Mouse (Mus musculus) MEL (cell line): Measurements from ENCODE around the gene Rtca. TPM values are rescaled to one million over a fixed set of nuclear protein-coding genes. Genes with fewer than 3 reads are reported as not detected.

Experiments used
- DNase-seq: peaks from one replicate; pipeline ENCODE4 v3.0.0; 2011; ENCODE audit warnings: low read depth, low spot score
- H3K27ac ChIP-seq: 2 replicates; pipeline ENCODE4 v1.5.1; 2012; ENCODE audit warnings: low read depth, mild to moderate bottlenecking, control low read depth, low read length, moderate library complexity; ENCODE audit not compliant: control insufficient read depth
- H3K27me3 ChIP-seq, 2 experiments: fragments of 150-350 bp in 1 of 2; sonication (generic) in 1 of 2; 2 replicates each; pipeline ENCODE4 v1.6.1; 2012; ENCODE audit warnings: low read length in 2 of 2, mild to moderate bottlenecking in 2 of 2, improper control_type of control experiment in 1 of 2, moderate library complexity in 1 of 2; ENCODE audit not compliant: insufficient read depth in 2 of 2, control insufficient read depth in 1 of 2
- H3K36me3 ChIP-seq, 2 experiments: 2 replicates each; pipeline ENCODE4 v1.6.1; 2012 to 2014; ENCODE audit warnings: low read length in 2 of 2, improper control_type of control experiment in 1 of 2, inconsistent platforms in 1 of 2, mild to moderate bottlenecking in 1 of 2; ENCODE audit not compliant: insufficient read depth in 2 of 2, control insufficient read depth in 1 of 2
- H3K4me1 ChIP-seq, 2 experiments: fragments of 150-350 bp in 1 of 2; sonication (generic) in 1 of 2; 2 replicates each; pipeline ENCODE4 v1.6.1; 2012; ENCODE audit warnings: low read length in 2 of 2, improper control_type of control experiment in 1 of 2, mild to moderate bottlenecking in 1 of 2; ENCODE audit not compliant: insufficient read depth in 2 of 2, control insufficient read depth in 1 of 2
- H3K4me3 ChIP-seq, 2 experiments: fragments of 150-350 bp in 1 of 2; sonication (generic) in 1 of 2; 2 replicates each; pipeline ENCODE4 v1.5.1; 2012; ENCODE audit warnings: low read depth in 2 of 2, low read length in 2 of 2, mild to moderate bottlenecking in 2 of 2, moderate library complexity in 2 of 2, control low read depth in 1 of 2, improper control_type of control experiment in 1 of 2; ENCODE audit not compliant: control insufficient read depth in 1 of 2, insufficient read depth in 1 of 2
- H3K79me2 ChIP-seq: 2 replicates; pipeline ENCODE4 v1.6.1; 2012; ENCODE audit warnings: mild to moderate bottlenecking, low read length, moderate library complexity; ENCODE audit not compliant: control insufficient read depth, poor library complexity, insufficient read depth
- H3K9ac ChIP-seq: 2 replicates; pipeline ENCODE4 v1.6.1; 2012; ENCODE audit warnings: low read depth, mild to moderate bottlenecking, control low read depth, low read length, moderate library complexity; ENCODE audit not compliant: control insufficient read depth, poor library complexity, severe bottlenecking
- H3K9me3 ChIP-seq: fragments of 150-350 bp; sonication (generic); replicated peaks from 2 replicates; pipeline ENCODE4 v1.6.1; 2012; ENCODE audit warnings: mild to moderate bottlenecking, low read length, improper control_type of control experiment, moderate library complexity; ENCODE audit not compliant: insufficient read depth
- BHLHE40 ChIP-seq: IDR thresholded peaks from 2 replicates; pipeline ENCODE4 v1.6.1; 2012; ENCODE audit warnings: low read depth, mild to moderate bottlenecking, inconsistent platforms, low read length, improper control_type of control experiment, borderline replicate concordance
- E2F4 ChIP-seq: IDR thresholded peaks from 2 replicates; pipeline ENCODE4 v1.6.1; 2011; ENCODE audit warnings: low read depth, low read length, improper control_type of control experiment, borderline replicate concordance
- ETS1 ChIP-seq: IDR thresholded peaks from 2 replicates; pipeline ENCODE4 v1.6.1; 2012; ENCODE audit warnings: low read depth, mild to moderate bottlenecking, inconsistent platforms, low read length, improper control_type of control experiment, moderate library complexity
- GABPA ChIP-seq: IDR thresholded peaks from 2 replicates; pipeline ENCODE4 v1.6.1; 2012; ENCODE audit warnings: low read depth, mild to moderate bottlenecking, inconsistent platforms, low read length, improper control_type of control experiment, moderate library complexity
- GATA1 ChIP-seq: IDR thresholded peaks from 2 replicates; pipeline ENCODE4 v1.6.1; 2011; ENCODE audit warnings: low read depth, low read length, improper control_type of control experiment
- JUND ChIP-seq: IDR thresholded peaks from 2 replicates; pipeline ENCODE4 v1.6.1; 2011; ENCODE audit warnings: low read depth, mild to moderate bottlenecking, improper control_type of control experiment, low read length
- KAT2A ChIP-seq: conservative IDR thresholded peaks from 2 replicates; pipeline ENCODE4 v1.6.1; 2012; ENCODE audit warnings: low read depth, low read length, improper control_type of control experiment, inconsistent platforms
- MAX ChIP-seq: IDR thresholded peaks from 2 replicates; pipeline ENCODE4 v1.6.1; 2011; ENCODE audit warnings: low read length, improper control_type of control experiment
- MYB ChIP-seq: IDR thresholded peaks from 2 replicates; pipeline ENCODE4 v1.6.1; 2011; ENCODE audit warnings: mild to moderate bottlenecking, low read depth, low read length, improper control_type of control experiment
- NRF1 ChIP-seq: IDR thresholded peaks from 2 replicates; pipeline ENCODE4 v1.6.1; 2014; ENCODE audit warnings: low read depth, mild to moderate bottlenecking, inconsistent platforms, low read length, improper control_type of control experiment, moderate library complexity; ENCODE audit not compliant: poor library complexity, insufficient read depth, severe bottlenecking
- POLR2AphosphoS5 ChIP-seq: IDR thresholded peaks from 2 replicates; pipeline ENCODE4 v1.6.1; 2012; ENCODE audit warnings: low read depth, borderline replicate concordance, mild to moderate bottlenecking, inconsistent platforms, low read length, moderate library complexity, mixed read lengths
- RAD21 ChIP-seq: IDR thresholded peaks from 2 replicates; pipeline ENCODE4 v1.6.1; 2011; ENCODE audit warnings: mild to moderate bottlenecking, low read depth, low read length, improper control_type of control experiment
- RCOR1 ChIP-seq: IDR thresholded peaks from 2 replicates; pipeline ENCODE4 v1.6.1; 2012; ENCODE audit warnings: low read depth, mild to moderate bottlenecking, inconsistent platforms, low read length, improper control_type of control experiment
- SMC3 ChIP-seq: IDR thresholded peaks from 2 replicates; pipeline ENCODE4 v1.6.1; 2011; ENCODE audit warnings: low read depth, low read length, improper control_type of control experiment
- TAL1 ChIP-seq: IDR thresholded peaks from 2 replicates; pipeline ENCODE4 v1.6.1; 2012; ENCODE audit warnings: mild to moderate bottlenecking, inconsistent platforms, low read length, moderate library complexity, mixed read lengths
- TBP ChIP-seq: IDR thresholded peaks from 2 replicates; pipeline ENCODE4 v1.8.0; 2011; ENCODE audit warnings: low read depth, low read length, improper control_type of control experiment
- TCF12 ChIP-seq: IDR thresholded peaks from 2 replicates; pipeline ENCODE4 v1.6.1; 2014; ENCODE audit warnings: low read depth, mild to moderate bottlenecking, inconsistent platforms, low read length, improper control_type of control experiment, moderate library complexity
- UBTF ChIP-seq: IDR thresholded peaks from 2 replicates; pipeline ENCODE4 v1.6.1; 2012; ENCODE audit warnings: low read depth, mild to moderate bottlenecking, inconsistent platforms, low read length, improper control_type of control experiment, moderate library complexity, borderline replicate concordance; ENCODE audit not compliant: insufficient read depth
- USF1 ChIP-seq: IDR thresholded peaks from 2 replicates; pipeline ENCODE4 v1.6.1; 2014; ENCODE audit warnings: low read depth, mild to moderate bottlenecking, inconsistent platforms, low read length, improper control_type of control experiment, moderate library complexity
- USF2 ChIP-seq, 2 experiments: IDR thresholded peaks; 2 replicates each; pipeline ENCODE4 v1.6.1; 2011 to 2012; ENCODE audit warnings: improper control_type of control experiment in 2 of 2, low read length in 2 of 2, borderline replicate concordance in 1 of 2, inconsistent platforms in 1 of 2, low read depth in 1 of 2, mild to moderate bottlenecking in 1 of 2; ENCODE audit not compliant: insufficient read depth in 1 of 2
- ZC3H11A ChIP-seq: IDR thresholded peaks from 2 replicates; pipeline ENCODE4 v1.6.1; 2012; ENCODE audit warnings: low read depth, mild to moderate bottlenecking, inconsistent platforms, low read length, improper control_type of control experiment
- ZKSCAN1 ChIP-seq: IDR thresholded peaks from 2 replicates; pipeline ENCODE4 v1.6.1; 2012; ENCODE audit warnings: low read depth, mild to moderate bottlenecking, inconsistent platforms, low read length, improper control_type of control experiment, moderate library complexity
- ZMIZ1 ChIP-seq: IDR thresholded peaks from 2 replicates; pipeline ENCODE4 v1.6.1; 2012; ENCODE audit warnings: low read depth, mild to moderate bottlenecking, inconsistent platforms, low read length, improper control_type of control experiment, moderate library complexity
- ZNF384 ChIP-seq: IDR thresholded peaks from 2 replicates; pipeline ENCODE4 v1.6.1; 2012; ENCODE audit warnings: low read depth, mild to moderate bottlenecking, inconsistent platforms, low read length, improper control_type of control experiment
- polyA plus RNA-seq, 2 experiments: library from polyadenylated mRNA; stranded (reverse) in 1 of 2; unstranded in 1 of 2; fragments of >175 nt in 1 of 2; fragments of >200 nt in 1 of 2; gene quantifications; 2 replicates each; pipeline versions ENCODE4 v1.2.1 to v1.2.4; 2012; ENCODE audit warnings: low replicate concordance in 2 of 2, low read depth in 1 of 2; ENCODE audit not compliant: insufficient read length in 2 of 2, insufficient read depth in 1 of 2, missing spikeins in 1 of 2
- total RNA-seq: library from RNA; depleted of rRNA; stranded (reverse); fragments of 300-350 nt; gene quantifications from 2 replicates; pipeline ENCODE4 v1.2.3, GENCODE M21; 2012

Rtca gene
- total and polyA plus RNA-seq, 3 experiments, result 68.3 to 307 (median 68.6) TPM

- no peaks in the 10 kb centered on the region for H3K4me1 ChIP-seq
- no peaks in the 10 kb centered on the region; a peak in 3 of 4 replicates for H3K27me3 ChIP-seq
- H3K4me3 ChIP-seq, result no peak overlapping the region
- H3K36me3 ChIP-seq, result no peaks in the 10 kb centered on the region
- no peak for DNase-seq
- H3K27ac ChIP-seq, result no peak overlapping the region
- H3K79me2 ChIP-seq, result no peaks in the 10 kb centered on the region
- H3K9ac ChIP-seq, result no peak overlapping the region
- no peak for TF ChIP-seq NRF1
- TF ChIP-seq ZNF384, result 0 out of 2 replicates have a peak, but pooled peaks have one; percentile 10
- TF ChIP-seq ETS1, result no peak
- no peak for TF ChIP-seq RAD21
- TF ChIP-seq E2F4, result no peak
- TF ChIP-seq GATA1, result no peak
- TF ChIP-seq ZMIZ1, result no peak
- H3K9me3 ChIP-seq, result no peaks in the 10 kb centered on the region
Observed at GRCm38 (mm10) chr3:116442788-116443187, 65.2 kb downstream of the Rtca start.

GRCm38 (mm10) chr3:116441518-116442205, 66.3 kb downstream of the Rtca start:
- no peaks in the 10 kb centered on the region for H3K36me3 ChIP-seq
- TF ChIP-seq GATA1 (no peak), USF1 (no peak), RAD21 (no peak), POLR2AphosphoS5 (no peak), ZKSCAN1 (no peak), USF2 (IDR thresholded peaks at IDR 0.05; ENCODE audit: borderline replicate concordance in 1 of 2, insufficient read depth in 1 of 2, low read depth in 1 of 2, low read length in 2 of 2) (no peak), ZMIZ1 (no peak), BHLHE40 (no peak), TBP (no peak), MAX (no peak), UBTF (no peak), KAT2A (no peak), GABPA (no peak), TAL1 (no peak), RCOR1 (no peak), MYB (no peak), JUND (no peak), TCF12 (no peak), SMC3 (no peak), ZC3H11A (no peak)

More at GRCm38 (mm10) chr3:116441518-116442205, 66.3 kb downstream of the Rtca start:
- no peak overlapping the region for H3K9ac ChIP-seq
- no peaks in the 10 kb centered on the region for H3K9me3 ChIP-seq
- DNase-seq, result no peak
- no peaks in the 10 kb centered on the region; a peak in 3 of 4 replicates for H3K27me3 ChIP-seq
- no peak overlapping the region for H3K27ac ChIP-seq
- H3K4me3 ChIP-seq, result no peak overlapping the region
- no peaks in the 10 kb centered on the region for H3K79me2 ChIP-seq
- peaks cover 0 to 2% of the 10 kb centered on the region in 2 experiments; a peak in 1 of 4 replicates for H3K4me1 ChIP-seq
